Mouse (Mus musculus) stomach, postnatal 0 days (tissue): ENCODE data around the gene Zbtb7b.

ENCODE experiments used
- CTCF ChIP-seq: IDR thresholded peaks from 2 replicates; pipeline ENCODE4 v1.5.1; 2016; ENCODE audit warnings: antibody characterized with exemption, low read depth, mild to moderate bottlenecking, moderate library complexity
- EP300 ChIP-seq: optimal IDR thresholded peaks from 2 replicates; pipeline ENCODE3; 2016; ENCODE audit warnings: antibody characterized with exemption

GRCm38 (mm10) chr3:89343279-89343678, 51.3 kb downstream of the Zbtb7b start:
- no peak for TF ChIP-seq CTCF
- no peak for TF ChIP-seq EP300
